Comparison of ENCODE assay signal across 10 mouse cellular contexts in genomic region chr14:120061096-120061495, GRCm38 (mm10). TPM values are rescaled to one million over a fixed set of nuclear protein-coding genes. Genes with fewer than 3 reads are reported as not detected.
A peak's percentile ranks its signal among the peaks of the same experiment; 100 is the strongest.
DNase-seq lines count a peak whose midpoint lies in the region; ATAC-seq and TF ChIP-seq lines count a peak whose summit lies in the region.
"Had no signal": no experiment of that assay in that cellular context is flagged by ENCODE, and none has a peak within 500 bp of the region (broad histone marks: within the 10 kb centered on the region; RNA-seq: fewer than 3 reads in every experiment).

No protein-coding gene starts in this region.

- no peak for TF ChIP-seq POLR2A in kidney, adult 2 months (IDR thresholded peaks at IDR 0.05; ENCODE audit: low read depth, low read length)

- H3K4me3 ChIP-seq in kidney, adult 2 months (ENCODE audit: insufficient read depth, low read depth, low read length) = no peak overlapping the region
- no peak overlapping the region for H3K4me3 ChIP-seq in liver, embryonic 14.5 days (ENCODE audit: insufficient read depth in 1 of 2, low read depth in 2 of 2, low read length in 2 of 2)
- H3K4me3 ChIP-seq: embryonic facial prominence, embryonic 12.5 days; liver, embryonic 13.5 days had no signal

- DNase-seq in kidney, adult 2 months = peak; percentile 49
- no peak for DNase-seq in kidney, adult 11 months
- peak; percentile 55 for DNase-seq in R1 (ENCODE audit: low read depth, low spot score)
- peak; percentile 88 to 90 for DNase-seq in cerebellum, postnatal 10 days
- DNase-seq in gastrocnemius, postnatal 14 days = peak; percentile 49
- DNase-seq in liver, embryonic 14.5 days (ENCODE audit: low read depth in 3 of 3, low spot score in 3 of 3) = no peak
- DNase-seq in right cerebral cortex, postnatal 25 days = peak; percentile 64
- DNase-seq: liver, embryonic 13.5 days had no signal

- no peaks in the 10 kb centered on the region for H3K36me3 ChIP-seq in kidney, adult 2 months (ENCODE audit: control insufficient read depth, insufficient read depth, low read length)
- no peaks in the 10 kb centered on the region for H3K36me3 ChIP-seq in liver, embryonic 14.5 days (replicated peaks; ENCODE audit: control insufficient read depth, insufficient read depth, low read depth)
- H3K36me3 ChIP-seq: embryonic facial prominence, embryonic 12.5 days; liver, embryonic 13.5 days had no signal

- ATAC-seq in liver, embryonic 14.5 days (ENCODE audit: insufficient read depth) = no peak
- ATAC-seq in megakaryocyte, adult 5-6 weeks (ENCODE audit: poor library complexity, severe bottlenecking) = no peak

- TF ChIP-seq EP300 in liver, embryonic 14.5 days (IDR thresholded peaks at IDR 0.05; ENCODE audit: low read depth) = no peak

- no peak overlapping the region for H3K9ac ChIP-seq in liver, embryonic 14.5 days (replicated peaks)
- H3K9ac ChIP-seq: embryonic facial prominence, embryonic 12.5 days; liver, embryonic 13.5 days had no signal

- intact Hi-C loops in gastrocnemius, postnatal 14 days (cut with DNase I; ENCODE audit: low total_unique reads) = no loop called here

- 56% methylated on average over 9 of the region's 9 CpGs for WGBS in kidney, adult 2 months
- WGBS in liver, embryonic 14.5 days (ENCODE audit: insufficient replicate concordance) = 56% methylated on average over 9 of the region's 9 CpGs

- H3K4me2 ChIP-seq in liver, embryonic 14.5 days (ENCODE audit: low read depth) = no peak overlapping the region
- H3K4me2 ChIP-seq: embryonic facial prominence, embryonic 12.5 days; liver, embryonic 13.5 days had no signal

- no peaks in the 10 kb centered on the region for H3K27me3 ChIP-seq in kidney, adult 2 months (replicated peaks; ENCODE audit: control insufficient read depth, insufficient read depth, low read length)
- H3K27me3 ChIP-seq in liver, embryonic 14.5 days (ENCODE audit: control insufficient read depth, insufficient read depth, low read length) = no peaks in the 10 kb centered on the region
- H3K27me3 ChIP-seq: embryonic facial prominence, embryonic 12.5 days; liver, embryonic 13.5 days had no signal

- no peaks in the 10 kb centered on the region for H3K4me1 ChIP-seq in kidney, adult 2 months (ENCODE audit: control insufficient read depth, insufficient read depth, low read length)
- no peaks in the 10 kb centered on the region for H3K4me1 ChIP-seq in liver, embryonic 14.5 days (replicated peaks; ENCODE audit: control insufficient read depth in 2 of 2, insufficient read depth in 2 of 2, low read length in 1 of 2)
- H3K4me1 ChIP-seq: embryonic facial prominence, embryonic 12.5 days; liver, embryonic 13.5 days had no signal

- peak; percentile 67 for TF ChIP-seq CTCF in kidney, adult 2 months (conservative IDR thresholded peaks at IDR 0.05; ENCODE audit: insufficient read depth, insufficient read length, low read depth, low read length)
- peak; percentile 50 for TF ChIP-seq CTCF in liver, embryonic 14.5 days (IDR thresholded peaks at IDR 0.05; ENCODE audit: low read depth)

- no peak overlapping the region for H3K27ac ChIP-seq in kidney, adult 2 months (ENCODE audit: insufficient read depth, low read depth, low read length)
- H3K27ac ChIP-seq in liver, embryonic 14.5 days = no peak overlapping the region
- H3K27ac ChIP-seq: embryonic facial prominence, embryonic 12.5 days; liver, embryonic 13.5 days had no signal

- H3K9me3 ChIP-seq in liver, embryonic 14.5 days (ENCODE audit: control insufficient read depth, low read length) = no peaks in the 10 kb centered on the region
- H3K9me3 ChIP-seq: embryonic facial prominence, embryonic 12.5 days; liver, embryonic 13.5 days had no signal

RNA-seq across cellular contexts. Expression of gene Oxgr1, which starts 18.9 kb away (rescaled TPM):
- polyA plus RNA-seq in kidney, adult 2 months (2012; rRNA removed) = 16.0 and 17.5 TPM in 2 replicates
- total RNA-seq in gastrocnemius, postnatal 14 days (2021) = not detected
- not detected in 2 replicates for polyA plus RNA-seq in liver, embryonic 14.5 days (2012; rRNA removed)
- not detected in 2 replicates for polyA plus RNA-seq in liver, embryonic 14.5 days (2014; fragmentation: Nextera tagmentation; extraction: Ambion mirVana)
- not detected in 2 replicates for total RNA-seq in megakaryocyte, adult 5-6 weeks (2015)
- total RNA-seq in megakaryocyte, adult 5-6 weeks (2017) = not detected in 2 replicates
- polyA plus RNA-seq: embryonic facial prominence, embryonic 12.5 days; liver, embryonic 13.5 days had no signal

Comparison
In these comparisons a context has a peak if more than half of its experiments do, and no peak if none do; other contexts are left out.
1. DNase-seq: peak in kidney, adult 2 months (single experiment), R1 (single experiment), cerebellum, postnatal 10 days (2 of 2), gastrocnemius, postnatal 14 days (single experiment) and right cerebral cortex, postnatal 25 days (single experiment); none in kidney, adult 11 months (single experiment) and liver, embryonic 14.5 days (0 of 3).